Mouse (Mus musculus): Measurements from ENCODE around the gene Ttc25.
"Not testable (repeated sequence)": the region's sequence is repeated elsewhere in the genome, so short reads cannot be mapped to it uniquely, and the experiment has no call there.

The Ttc25 gene

DNA sequence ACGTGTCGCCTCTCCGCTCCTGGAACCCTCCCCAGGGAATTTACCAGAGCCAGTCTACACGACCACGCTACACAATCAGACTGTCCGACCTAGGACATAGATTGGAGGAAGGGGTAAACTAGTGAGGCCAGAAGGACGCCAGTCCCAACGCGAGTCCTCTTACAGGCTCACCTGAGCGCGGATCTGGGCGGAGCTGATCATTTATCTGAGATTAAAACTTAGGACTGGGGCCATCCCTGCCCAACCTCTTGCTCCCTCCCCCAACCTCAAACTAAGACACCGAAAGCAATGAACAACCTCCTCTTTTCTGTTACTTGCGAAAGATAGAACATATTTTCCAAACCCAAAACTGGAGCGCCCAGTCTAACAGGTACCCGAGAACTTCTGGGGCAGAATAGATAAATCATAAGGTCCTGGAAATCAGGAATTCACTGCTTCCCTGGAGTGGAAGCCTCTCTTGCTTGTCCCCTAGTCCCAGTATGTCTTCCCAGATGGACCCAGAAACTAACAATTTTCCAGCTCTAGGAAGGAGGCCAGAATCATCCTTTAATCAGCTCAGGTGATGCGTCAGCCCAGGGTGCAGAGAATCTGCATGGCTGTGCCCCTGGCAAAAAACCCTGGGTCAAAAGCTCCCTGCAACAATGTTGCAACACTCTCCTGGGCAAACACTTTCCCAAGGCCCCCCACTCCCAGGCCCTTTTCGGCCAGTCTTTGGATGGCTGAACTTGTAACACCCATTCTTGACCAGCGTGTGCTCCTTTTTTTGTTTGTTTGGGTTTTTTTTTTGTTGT is 16.8 kb upstream of the Ttc25 start:
- DNase-seq (ENCODE audit: low spot score) = no peak

DNA sequence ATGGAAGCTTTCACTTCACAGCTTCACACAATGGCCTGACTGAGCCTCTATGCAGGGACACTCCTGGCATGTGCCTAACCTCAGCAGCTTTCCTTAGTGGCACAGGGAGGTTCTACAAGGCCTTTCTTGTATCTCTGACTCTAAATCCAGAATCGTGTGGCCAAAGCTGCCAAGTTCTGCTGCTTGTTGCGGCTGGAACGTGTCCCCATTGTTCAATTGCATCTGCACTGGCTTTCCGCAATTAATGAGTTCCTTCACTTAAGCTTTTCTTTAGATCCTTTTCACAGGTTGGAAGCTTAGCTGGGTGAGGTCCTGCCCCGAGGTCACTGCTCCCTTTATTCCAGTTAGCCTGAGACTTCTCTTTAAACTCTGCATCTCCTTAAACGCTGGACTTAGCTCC is 11.5 kb upstream of the Ttc25 start:
- no peak for DNase-seq (ENCODE audit: low spot score)

DNA sequence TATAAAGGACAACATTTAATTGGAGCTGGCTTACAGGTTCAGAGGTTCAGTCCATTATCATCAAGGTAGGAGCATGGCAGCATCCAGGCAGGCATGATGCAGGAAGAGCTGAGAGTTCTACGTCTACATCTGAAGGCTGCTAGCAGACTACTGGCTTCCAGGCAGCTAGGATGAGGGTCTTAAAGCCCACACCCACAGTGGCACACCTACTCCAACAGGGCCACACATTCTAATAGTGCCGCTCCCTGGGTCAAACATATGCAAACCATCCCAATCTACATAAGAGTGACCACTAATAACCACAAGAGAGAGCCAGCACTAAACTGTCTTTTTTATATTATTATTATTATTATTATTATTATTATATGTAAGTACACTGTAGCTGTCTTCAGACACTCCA is 11.0 kb upstream of the Ttc25 start:
- not testable (repeated sequence) for DNase-seq (ENCODE audit: low spot score)

DNA sequence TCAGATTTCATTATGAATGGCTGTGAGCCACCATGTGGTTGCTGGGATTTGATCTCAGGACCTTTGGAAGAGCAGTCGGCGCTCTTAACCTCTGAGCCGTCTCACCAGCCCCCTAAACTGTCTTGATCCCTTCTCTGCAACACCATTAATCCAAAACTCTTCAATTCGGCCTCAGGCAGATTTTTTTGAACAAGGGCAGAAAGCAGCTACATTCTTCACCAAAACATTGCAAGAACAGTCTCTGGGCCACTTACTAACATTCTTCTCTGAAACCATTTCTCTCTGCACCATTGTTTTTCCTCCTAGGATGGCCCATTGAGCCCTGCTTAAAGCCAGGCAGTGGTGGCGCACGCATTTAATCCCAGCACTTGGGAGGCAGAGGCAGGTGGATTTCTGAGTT is 10.6 kb upstream of the Ttc25 start:
- DNase-seq (ENCODE audit: low spot score) = not testable (repeated sequence)

DNA sequence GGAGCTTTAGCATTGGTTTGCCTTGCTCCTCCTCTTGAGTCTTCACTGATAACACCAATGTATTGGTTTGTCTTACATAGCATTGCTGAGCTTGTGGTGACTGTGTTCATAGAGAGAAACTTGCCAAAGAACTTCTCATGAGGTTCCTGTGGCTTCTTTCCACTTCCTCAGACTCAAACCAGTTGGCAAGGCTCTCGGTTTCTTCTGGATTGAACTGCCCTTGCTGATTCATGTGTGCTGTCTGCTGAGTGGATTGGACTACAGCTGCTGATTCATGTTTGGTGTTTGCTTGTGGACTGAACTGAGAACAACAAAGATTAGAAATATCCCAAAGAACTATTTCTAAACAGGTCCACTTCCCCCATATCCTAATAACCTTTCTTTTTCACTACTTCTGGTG is 9.4 kb upstream of the Ttc25 start:
- no peak for DNase-seq (ENCODE audit: low spot score)

DNA sequence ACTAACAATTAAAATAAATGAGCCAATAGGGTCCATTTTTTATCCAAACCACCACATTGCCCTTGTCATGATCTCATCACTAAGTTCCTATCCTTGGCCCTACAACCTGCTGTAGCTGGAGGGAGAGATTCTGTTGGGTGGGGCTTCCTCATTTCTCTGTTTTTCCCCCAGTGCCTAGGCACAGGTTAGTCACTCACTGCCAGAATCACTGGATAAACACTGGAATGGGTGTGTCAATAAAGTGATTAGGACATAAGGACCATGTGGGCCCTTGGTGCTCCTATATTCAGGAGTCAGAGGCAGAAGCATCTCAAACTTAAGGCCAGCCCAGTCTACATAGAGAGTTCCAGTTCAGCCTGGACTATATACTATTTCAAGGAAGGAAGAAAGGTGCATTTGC is 8.9 kb upstream of the Ttc25 start:
- DNase-seq (ENCODE audit: low spot score) = no peak

DNA sequence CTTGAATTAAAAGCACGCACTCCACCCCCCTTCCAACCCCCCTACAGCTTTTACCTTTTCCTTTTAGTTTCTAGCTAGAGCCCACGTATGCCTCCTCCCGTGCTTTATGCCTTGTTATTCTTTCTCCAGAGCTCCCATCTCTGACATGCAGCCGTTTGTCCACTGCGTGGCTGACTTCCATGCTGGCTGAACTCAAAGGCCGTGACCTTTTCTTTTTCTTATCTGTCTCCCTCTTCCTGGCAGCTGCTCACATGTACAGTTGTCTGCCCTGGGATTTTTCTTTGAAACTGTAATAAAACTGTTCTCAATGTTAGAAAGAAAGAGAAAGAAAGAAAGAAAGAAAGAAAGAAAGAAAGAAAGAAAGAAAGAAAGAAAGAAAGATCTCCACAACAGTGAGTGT is 4.4 kb upstream of the Ttc25 start:
- no peak for DNase-seq (ENCODE audit: low spot score)

DNA sequence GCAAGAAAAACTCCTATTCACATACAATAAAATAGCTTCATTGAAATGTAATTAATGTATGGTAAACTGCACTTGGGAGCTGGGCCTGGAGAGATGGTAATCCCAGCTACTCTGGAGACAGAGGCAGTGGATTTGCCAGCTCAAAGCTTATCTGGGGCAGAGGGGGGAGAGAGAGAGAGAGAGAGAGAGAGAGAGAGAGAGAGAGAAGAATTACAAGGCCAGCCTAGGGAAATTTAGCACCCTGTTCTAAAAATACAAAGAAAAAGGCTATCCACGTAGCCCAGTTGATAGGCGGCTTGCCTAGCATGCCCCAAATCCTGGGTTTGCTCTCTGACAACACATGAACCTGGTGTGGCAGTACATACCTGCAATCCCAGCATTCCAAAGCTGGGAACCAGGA is 3.8 kb upstream of the Ttc25 start:
- no peak for DNase-seq (ENCODE audit: low spot score)

DNA sequence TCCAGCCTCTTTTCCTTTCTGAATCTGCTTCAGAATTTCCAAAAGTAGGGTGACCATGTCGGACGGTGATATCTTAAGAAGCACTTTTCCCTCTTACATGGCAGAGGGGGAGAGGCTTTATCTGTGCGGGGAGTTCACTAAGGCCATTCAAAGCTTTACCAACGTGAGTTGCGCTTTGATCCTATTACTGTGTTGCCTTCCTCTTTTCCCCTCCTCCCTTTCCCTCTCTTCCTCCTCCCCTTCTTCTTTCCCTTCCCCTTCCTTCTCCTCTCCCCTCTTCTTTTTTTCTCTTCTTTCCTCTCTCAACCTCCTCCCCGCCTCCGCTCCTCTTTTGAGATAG is 309 bp downstream of the Ttc25 start:
- DNase-seq (ENCODE audit: low spot score) = no peak

DNA sequence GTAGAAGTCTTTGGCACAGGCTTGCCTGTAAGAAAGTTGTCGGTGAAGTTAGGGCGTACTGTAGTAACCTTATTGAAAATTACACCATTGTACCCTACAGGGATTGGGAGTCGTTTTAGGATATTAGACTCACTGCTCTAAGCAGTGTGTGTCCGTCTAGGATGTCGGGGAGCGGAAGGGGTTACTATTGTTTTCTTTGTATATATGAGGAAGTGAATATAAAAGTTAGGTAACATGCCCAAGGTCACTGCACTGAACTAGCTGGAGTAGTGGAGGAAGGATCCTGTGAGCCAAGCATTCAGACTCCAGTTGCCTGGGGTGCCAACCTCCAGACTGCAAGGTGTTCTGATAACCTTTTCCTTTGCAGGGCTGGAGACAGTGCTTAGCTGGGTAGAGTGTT is 1.5 kb downstream of the Ttc25 start:
- no peak for DNase-seq (ENCODE audit: low spot score)

DNA sequence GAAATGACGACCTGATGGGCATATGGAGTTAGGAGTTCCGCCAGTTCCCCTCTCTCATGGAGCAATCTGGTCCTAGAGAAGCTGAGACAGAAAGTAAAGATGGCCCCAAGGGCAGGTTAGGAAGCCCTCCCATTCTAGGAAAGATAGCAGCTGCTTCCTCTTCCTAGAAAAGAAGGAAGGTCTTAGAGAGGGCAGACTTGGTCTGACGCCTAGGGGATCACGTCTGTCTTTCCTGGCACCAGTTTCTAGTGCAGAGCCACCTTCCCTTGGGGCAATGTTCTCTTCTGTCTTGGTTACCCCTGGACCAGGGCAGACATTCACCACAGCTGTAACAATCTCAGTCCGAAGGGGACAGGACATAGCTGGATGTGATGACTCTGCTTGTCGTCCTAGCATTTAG is 2.7 kb downstream of the Ttc25 start:
- no peak for DNase-seq (ENCODE audit: low spot score)

DNA sequence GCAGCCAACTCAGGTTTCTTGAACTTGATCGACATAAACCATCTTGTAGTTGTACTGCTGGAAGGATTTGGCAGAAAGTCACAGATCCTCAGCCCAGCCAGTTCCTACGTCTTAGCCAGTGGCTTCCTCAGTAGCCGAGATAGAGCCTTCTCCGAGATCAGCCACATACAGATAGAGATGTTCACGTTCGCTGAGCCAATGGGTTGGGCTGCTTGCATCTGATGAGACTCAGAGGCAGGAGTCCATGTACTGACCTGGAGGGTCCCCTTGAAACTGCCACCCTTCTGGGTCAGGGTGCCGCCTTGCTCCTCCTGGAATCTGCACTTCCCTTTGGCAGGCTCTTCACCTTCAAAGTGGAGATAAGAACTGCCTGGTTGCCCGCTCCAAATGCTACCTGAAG is 4.1 kb downstream of the Ttc25 start:
- no peak for DNase-seq (ENCODE audit: low spot score)

DNA sequence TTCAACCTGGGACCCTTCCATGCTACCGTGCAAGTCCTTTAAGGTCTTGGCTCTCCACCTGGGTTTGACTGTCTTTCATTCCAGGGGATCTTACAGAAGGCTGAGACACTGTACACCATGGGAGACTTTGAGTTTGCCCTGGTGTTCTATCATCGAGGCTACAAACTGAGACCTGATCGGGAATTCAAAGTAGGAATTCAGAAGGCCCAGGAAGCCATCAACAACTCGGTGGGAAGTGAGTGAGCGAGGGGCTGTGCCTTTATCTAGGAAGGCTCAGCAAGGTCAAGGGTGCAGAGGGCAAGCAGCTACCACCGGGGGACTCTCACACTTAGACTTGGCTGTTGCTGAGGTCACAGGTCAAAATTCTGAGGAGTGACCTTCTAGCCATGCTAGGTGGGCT is 4.7 kb downstream of the Ttc25 start:
- DNase-seq (ENCODE audit: low spot score) = no peak

DNA sequence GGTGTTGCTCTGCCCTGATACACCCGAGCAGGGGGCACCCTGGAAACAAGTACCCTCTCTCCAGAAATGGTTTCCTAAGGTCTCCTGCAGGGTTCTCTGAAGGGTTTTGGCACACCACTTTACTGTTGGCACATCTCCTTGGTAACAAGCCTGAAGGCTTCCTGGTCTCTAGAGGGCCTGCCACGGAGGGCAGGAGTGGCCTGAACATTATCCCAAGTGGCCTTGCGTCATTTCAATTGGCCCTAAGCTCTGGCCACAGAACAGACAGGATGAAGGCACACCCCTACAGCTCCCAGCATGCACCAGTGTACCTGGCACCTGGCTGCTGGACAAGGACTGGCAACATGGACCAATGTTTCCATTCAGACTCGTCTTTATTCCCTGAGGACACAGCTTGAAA is 7.4 kb downstream of the Ttc25 start:
- no peak for DNase-seq (ENCODE audit: low spot score)

DNA sequence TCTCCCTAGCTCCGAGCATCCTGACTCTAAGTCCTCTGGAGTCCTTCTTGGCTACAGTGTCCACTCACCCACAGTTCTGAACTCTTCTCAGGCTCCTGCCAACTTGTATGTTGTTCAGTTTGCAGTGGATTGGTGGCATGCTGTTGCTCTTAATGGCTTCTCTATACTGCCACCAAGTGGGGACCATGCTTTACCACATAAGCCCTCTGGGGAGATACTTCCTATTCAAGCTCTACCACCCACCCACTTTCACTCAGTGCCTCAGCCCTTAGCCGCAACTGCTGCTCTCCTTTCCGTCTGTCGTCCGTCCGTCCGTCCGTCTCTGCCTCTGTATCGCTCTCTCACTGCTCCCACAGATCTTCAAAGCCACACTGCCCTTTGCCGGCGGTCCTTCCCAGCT is 10.2 kb downstream of the Ttc25 start:
- DNase-seq (ENCODE audit: low spot score) = peak; percentile 42

DNA sequence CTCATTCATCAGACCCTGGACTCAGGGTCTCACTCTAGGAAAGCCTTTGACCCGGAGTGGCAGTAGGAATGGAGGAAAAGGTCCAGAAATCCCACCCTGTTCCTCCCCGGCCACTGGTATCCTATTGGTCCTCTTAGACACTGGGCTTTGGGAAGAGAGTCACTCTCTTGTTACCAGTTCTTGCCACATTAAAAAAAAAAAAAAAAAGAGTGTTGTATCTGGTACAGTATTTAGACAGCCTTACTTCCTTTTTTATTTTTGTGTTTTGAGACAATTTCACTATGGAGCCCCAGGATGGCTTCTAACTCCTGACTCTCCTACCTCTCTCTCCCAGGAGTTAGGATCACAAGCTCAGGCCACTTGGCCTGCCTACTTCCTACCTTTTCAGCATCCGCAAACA is 12.2 kb downstream of the Ttc25 start:
- no peak for DNase-seq (ENCODE audit: low spot score)

DNA sequence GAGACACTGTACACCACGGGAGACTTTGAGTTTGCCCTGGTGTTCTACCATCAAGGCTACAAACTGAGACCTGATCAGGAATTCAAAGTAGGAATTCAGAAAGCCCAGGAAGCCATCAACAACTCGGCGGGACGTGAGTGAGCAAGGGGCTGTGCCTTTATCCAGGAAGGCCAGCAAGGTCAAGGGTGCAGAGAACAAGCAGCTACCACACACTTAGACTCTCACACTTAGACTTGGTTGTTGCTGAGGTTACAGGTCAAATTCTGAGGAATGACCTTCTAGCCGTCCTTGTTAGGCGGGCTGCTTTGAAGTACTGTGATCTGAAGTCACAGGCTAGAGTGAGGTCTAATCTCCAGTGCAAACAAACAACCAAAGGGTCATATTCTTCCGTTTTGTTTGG is 14.1 kb downstream of the Ttc25 start:
- DNase-seq (ENCODE audit: low spot score) = no peak

DNA sequence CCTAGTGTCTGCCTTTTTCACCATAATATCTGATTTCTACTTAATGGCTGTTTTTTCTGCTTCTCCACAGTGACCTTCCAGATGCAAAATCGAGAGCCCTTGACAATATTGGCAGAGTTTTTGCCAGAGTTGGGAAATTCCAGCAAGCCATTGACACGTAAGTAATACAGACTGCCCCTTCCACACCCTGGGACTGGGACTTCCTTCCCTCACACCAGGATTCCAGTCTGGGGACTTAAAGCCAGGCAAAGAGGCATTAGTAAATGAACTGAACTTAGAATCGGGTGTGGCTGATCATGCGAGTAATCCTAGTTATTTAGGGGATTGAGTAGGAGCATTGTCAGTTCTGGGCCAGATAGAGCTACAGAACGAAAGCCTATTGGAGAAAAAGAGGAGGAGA is 16.3 kb downstream of the Ttc25 start:
- no peak for DNase-seq (ENCODE audit: low spot score)

DNA sequence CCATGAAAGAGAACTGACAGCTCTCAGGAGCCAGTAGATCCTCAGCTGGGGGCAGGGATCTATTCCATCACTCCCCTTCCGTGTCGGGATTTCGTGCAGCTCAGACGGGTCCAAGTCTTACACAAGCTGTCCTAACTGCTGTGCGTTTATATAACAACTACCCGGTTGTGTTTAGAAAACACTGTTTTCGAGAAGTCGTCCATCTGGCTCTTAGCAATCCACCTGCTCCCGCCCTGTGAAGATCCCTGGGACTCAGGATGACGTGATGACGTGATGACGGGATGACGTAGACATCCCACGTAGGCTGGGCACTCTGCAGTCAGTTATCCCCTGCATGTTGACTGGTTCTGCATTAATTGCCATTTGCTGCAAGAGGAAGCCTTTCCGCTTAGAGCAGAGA is 18.9 kb downstream of the Ttc25 start:
- DNase-seq (ENCODE audit: low spot score) = no peak

DNA sequence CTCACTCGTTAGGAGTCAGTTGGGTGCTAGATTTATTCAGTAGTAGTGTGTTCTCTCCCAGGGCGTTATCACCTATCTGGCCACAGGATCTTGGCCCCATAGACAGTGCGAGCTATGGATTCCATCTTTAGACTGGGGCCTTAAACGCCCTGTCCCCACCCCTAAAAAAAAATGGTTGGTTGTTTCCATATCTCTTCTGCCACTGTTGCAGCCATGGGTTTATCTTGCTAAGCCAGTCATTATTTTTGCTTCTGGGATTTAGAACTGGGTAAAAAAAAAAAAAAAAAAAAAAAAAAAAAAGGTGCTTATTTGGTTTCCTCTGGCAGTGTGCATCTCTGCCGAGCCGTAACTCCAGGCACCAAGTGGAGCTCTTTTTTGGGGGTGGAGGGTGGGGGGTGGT is 19.3 kb downstream of the Ttc25 start:
- DNase-seq (ENCODE audit: low spot score) = no peak

DNA sequence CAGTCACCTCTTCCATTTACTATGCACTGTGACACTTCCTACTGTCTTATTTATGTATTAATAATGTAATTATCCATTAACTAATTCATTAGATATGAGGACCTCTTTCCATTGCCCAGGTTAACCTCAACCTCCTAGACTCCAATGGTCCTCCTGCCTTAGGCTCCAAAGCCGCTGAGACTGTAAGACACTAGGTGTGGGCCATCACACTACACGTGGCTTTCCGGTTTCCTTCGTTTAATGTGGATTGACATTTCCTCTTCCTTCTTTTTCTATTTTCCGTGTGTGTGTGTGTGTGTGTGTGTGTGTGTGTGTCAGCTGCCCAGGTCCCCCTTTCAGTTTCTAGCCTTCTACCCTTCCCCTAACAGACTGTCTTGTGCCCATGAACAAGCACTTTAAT is 21.8 kb downstream of the Ttc25 start:
- DNase-seq (ENCODE audit: low spot score) = no peak

DNA sequence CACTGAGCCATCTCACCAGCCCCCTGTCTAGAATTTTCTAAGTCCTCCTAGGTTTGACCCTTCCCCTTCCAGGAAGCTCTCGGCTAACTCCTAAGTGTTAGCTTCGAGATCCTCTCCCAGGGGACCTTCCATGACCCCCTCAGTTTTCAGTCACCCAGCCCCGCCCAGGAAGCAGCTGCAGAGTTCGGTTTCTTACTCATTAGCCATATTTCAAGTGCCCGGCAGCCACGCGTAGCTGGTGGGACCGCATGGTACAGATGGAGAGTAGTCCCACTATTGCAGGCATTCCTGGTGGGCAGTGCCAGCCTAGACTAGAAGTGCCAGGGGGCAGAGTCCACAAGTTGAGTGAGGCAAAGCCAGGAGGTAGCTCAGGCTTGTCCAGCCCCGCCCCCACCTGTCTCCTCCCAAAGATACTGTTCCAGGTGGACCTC is 22.4 kb downstream of the Ttc25 start:
- DNase-seq (ENCODE audit: low spot score) = no peak

DNA sequence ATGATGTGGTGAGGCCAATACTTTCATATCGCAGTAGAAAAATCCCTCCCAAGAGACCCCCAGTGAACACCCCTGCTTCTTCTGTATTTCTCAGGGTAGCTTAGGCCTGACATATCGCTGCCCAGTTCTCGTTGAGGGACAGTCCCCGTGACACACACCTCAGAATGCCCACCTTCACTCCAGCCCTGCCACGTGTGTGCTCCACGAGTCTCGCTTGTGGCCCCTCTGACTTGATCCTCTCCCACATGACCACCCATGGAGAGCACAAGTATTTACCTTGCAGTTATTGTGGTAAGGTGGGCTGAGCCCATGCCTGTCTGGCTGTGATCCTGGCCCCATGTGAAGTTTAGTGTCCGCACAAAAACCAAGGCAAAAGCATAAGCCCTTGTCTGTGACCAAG is 23.3 kb downstream of the Ttc25 start:
- DNase-seq (ENCODE audit: low spot score) = no peak

DNA sequence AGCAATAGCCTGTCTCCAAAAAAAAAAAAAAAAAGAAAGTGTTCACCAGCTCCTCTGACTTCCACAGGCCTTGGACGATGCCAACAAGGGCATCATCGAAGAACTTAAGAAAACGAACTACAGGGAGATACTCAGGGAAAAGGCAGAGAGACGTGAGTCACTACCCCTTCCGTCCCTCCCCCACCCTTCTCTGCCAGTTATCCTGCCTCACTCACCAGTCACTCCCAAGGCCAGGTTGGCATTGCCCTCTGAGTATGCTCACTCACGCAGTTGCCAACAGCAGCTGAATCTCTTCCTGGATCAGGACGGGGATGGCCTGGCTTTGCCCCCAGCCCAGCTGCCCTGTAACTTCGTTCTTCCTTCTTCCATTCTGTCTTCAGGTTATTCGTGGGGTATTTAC is 24.4 kb downstream of the Ttc25 start:
- DNase-seq (ENCODE audit: low spot score) = no peak

Measured in yolk sac, embryonic 10.5 days (tissue).